Mouse (Mus musculus) bone marrow macrophage, adult 2 months (primary cell): ENCODE data around the gene Rit1.

Experiments
- CTCF ChIP-seq: IDR thresholded peaks from 2 replicates; pipeline ENCODE4 v1.5.1; 2012; ENCODE audit warnings: low read depth, mild to moderate bottlenecking, low read length, moderate library complexity
- POLR2A ChIP-seq: IDR thresholded peaks from 2 replicates; pipeline ENCODE4 v1.6.1; 2012; ENCODE audit warnings: mild to moderate bottlenecking, low read depth, low read length, borderline replicate concordance

GRCm38 (mm10) chr3:88713709-88714108 lies 2.9 kb upstream of the Rit1 start:
- TF ChIP-seq CTCF (no peak), POLR2A (no peak)
